Mouse (Mus musculus): ENCODE data around the gene Gna14. TPM values are rescaled to one million over a fixed set of nuclear protein-coding genes. Genes with fewer than 3 reads are reported as not detected.

The Gna14 gene
- polyA plus RNA-seq (2014; fragmentation: Illumina TruSeq; extraction: RNeasy Lipid Tissue Mini Kit (QIAGEN cat#74804); ENCODE audit: low read depth, low replicate concordance): 0.24 TPM

DNA sequence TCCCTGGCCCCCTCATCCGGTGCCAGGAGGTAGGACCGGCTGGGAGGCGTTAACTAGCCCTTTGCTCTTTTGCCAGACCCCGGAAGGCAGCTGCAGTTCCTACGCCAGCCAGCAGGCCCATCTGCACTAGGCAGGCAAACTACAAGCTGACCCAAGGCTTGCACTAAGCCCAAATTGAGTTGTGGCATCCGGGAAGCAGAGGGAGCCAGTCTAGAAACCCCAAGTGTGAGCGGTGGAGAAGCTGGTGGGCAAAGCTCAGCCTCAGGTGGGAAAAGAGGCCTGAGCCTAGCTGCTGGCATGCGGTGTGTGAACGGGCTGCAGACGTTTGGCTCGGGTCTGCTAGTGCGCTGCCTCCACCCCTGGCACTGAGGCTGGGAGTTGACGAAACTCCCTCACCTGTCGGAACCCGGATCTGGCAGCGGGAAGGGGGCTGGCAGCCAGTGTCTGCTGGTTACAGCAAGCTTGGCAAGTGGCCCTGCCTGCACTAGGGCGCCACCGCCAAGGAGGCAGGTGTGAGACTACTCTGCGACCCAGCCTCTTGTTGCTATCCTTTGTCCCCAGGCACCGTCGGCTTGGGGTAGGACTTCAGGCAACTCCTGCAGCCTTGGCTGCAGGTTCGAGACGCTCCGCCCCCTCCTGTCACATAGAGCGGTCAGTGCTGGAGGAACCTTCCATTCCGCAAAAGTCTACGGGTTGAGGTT lies at the start of gene Gna14:
Gene Gna14 (plus strand): TSS at position 232 of the 701 bp plus-strand sequence.

